Mouse (Mus musculus): ENCODE measurements around the gene Ist1. TPM values are rescaled to one million over a fixed set of nuclear protein-coding genes. Genes with fewer than 3 reads are reported as not detected.

Gene Ist1
- polyA plus RNA-seq, 1 experiment from 2014 or later = 206 TPM

DNA sequence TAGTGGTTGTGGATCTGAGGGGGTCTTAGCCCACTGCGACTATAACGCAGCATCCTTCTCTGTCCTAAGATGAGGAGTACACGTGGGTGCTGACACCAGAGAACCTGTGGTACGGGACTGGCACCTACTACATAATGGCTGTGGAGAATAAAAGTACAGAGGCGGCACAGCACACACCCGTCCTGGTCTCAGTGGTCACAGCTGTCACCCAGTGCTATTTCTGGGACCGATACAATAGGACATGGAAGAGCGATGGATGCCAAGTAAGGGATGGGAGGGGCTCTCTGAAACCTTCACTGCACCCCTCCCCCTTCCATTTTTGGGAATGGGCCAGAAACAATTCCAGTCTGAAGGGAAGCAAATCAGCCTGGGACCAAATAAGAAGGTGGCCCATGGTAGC lies 57.9 kb downstream of the Ist1 start:
- ATAC-seq (ENCODE audit: insufficient read depth, low FRiP score, low TSS enrichment) (no peak), DNase-seq (ENCODE audit: low spot score) (no peak)
- H3K9ac ChIP-seq (ENCODE audit: low read length) = no peak overlapping the region
- H3K4me1 ChIP-seq (ENCODE audit: control insufficient read depth, insufficient read depth, low read length) = no peaks in the 10 kb centered on the region
- H3K4me2 ChIP-seq (ENCODE audit: low read depth) = no peak overlapping the region
- H3K4me3 ChIP-seq (ENCODE audit: low read depth, low read length) = no peak overlapping the region
- no peaks in the 10 kb centered on the region for H3K27me3 ChIP-seq (ENCODE audit: control insufficient read depth, insufficient read depth, low read length)
- H3K27ac ChIP-seq (ENCODE audit: low read depth, low read length) = no peak overlapping the region
- H3K36me3 ChIP-seq (ENCODE audit: control insufficient read depth, insufficient read depth, low read length) = no peaks in the 10 kb centered on the region
- 91% methylated on average over 8 of the region's 8 CpGs for WGBS
- no peaks in the 10 kb centered on the region for H3K9me3 ChIP-seq (ENCODE audit: control insufficient read depth, low read length)

DNA sequence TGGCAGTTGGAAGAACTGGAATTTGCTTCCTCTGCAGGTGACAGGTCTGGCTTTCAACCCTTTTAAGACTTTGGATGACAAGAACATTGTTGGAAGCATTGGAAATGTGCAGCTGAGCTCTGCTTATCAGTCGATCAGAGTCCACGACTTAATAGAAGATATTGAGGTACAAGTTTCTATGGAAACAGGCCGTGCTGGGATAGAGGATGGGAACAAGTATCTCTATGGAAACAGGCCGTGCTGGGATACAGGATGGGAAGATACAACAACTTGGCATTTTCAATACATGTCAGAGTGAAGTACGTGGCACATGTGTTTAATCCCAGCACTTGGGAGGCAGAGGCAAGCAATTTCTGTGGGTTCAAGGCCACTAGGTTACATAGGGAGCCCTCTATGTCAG lies 60.6 kb downstream of the Ist1 start:
- H3K4me2 ChIP-seq (ENCODE audit: low read depth) = no peak overlapping the region
- H3K27me3 ChIP-seq (ENCODE audit: control insufficient read depth, insufficient read depth, low read length) = no peaks in the 10 kb centered on the region
- H3K4me3 ChIP-seq (ENCODE audit: low read depth, low read length) = no peak overlapping the region
- DNase-seq (ENCODE audit: low spot score) (no peak), ATAC-seq (ENCODE audit: insufficient read depth, low FRiP score, low TSS enrichment) (no peak)
- H3K9me3 ChIP-seq (ENCODE audit: control insufficient read depth, low read length) = no peaks in the 10 kb centered on the region
- H3K27ac ChIP-seq (ENCODE audit: low read depth, low read length) = no peak overlapping the region
- H3K36me3 ChIP-seq (ENCODE audit: control insufficient read depth, insufficient read depth, low read length) = no peaks in the 10 kb centered on the region
- 83% methylated on average over 5 of the region's 5 CpGs for WGBS
- H3K9ac ChIP-seq (ENCODE audit: low read length) = no peak overlapping the region
- no peaks in the 10 kb centered on the region for H3K4me1 ChIP-seq (ENCODE audit: control insufficient read depth, insufficient read depth, low read length)

DNA sequence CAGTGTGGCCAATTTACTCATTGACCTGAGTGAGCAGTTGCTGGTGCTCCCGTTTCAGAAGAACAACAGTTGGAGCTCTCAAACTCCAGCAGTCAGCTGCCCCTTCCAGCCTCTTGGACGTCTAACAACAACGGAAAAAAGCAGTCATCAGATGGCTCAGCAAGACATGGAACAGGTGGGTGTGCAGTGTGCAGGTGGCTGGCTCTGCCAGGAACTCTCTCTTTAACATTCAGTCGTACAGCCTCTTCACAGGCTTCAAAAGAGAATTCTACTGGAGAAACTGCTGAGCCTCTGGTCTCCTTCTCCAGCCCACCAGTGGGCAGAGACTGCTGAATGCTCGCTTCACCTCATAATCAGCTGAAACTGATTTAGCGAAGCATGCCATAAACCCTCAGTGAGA lies 64.4 kb downstream of the Ist1 start:
- Histone ChIP-seq H3K4me2 (ENCODE audit: low read depth) (no peak overlapping the region), H3K4me3 (ENCODE audit: low read depth, low read length) (no peak overlapping the region), H3K9ac (ENCODE audit: low read length) (no peak overlapping the region), H3K36me3 (ENCODE audit: control insufficient read depth, insufficient read depth, low read length) (no peaks in the 10 kb centered on the region), H3K27me3 (ENCODE audit: control insufficient read depth, insufficient read depth, low read length) (no peaks in the 10 kb centered on the region), H3K4me1 (ENCODE audit: control insufficient read depth, insufficient read depth, low read length) (no peaks in the 10 kb centered on the region), H3K27ac (ENCODE audit: low read depth, low read length) (no peak overlapping the region), H3K9me3 (ENCODE audit: control insufficient read depth, low read length) (no peaks in the 10 kb centered on the region)
- no peak for ATAC-seq (ENCODE audit: insufficient read depth, low FRiP score, low TSS enrichment)
- WGBS = 77% methylated on average over 6 of the region's 6 CpGs
- no peak for DNase-seq (ENCODE audit: low spot score)

Other genes starting within 250 kb of the Ist1 start
- gene Pmfbp1, start 199.2 kb downstream of the Ist1 start, polyA plus RNA-seq (2014; fragmentation: Nextera tagmentation; extraction: Ambion mirVana) = 1.1 and 2.1 TPM in 2 replicates
- gene Dhx38, start 127.4 kb downstream of the Ist1 start, polyA plus RNA-seq (2014; fragmentation: Nextera tagmentation; extraction: Ambion mirVana) = 25.0 and 27.1 TPM in 2 replicates
- 32.2 and 33.1 TPM in 2 replicates for gene Txnl4b, start 127.4 kb downstream of the Ist1 start, polyA plus RNA-seq (2014; fragmentation: Nextera tagmentation; extraction: Ambion mirVana)
- gene Hp, start 114.1 kb downstream of the Ist1 start, polyA plus RNA-seq (2014; fragmentation: Nextera tagmentation; extraction: Ambion mirVana) = 0.92 and 1.3 TPM in 2 replicates
- gene Dhodh, start 84.6 kb downstream of the Ist1 start, polyA plus RNA-seq (2014; fragmentation: Nextera tagmentation; extraction: Ambion mirVana) = 40.1 and 45.9 TPM in 2 replicates
- gene Pkd1l3, start 78.7 kb downstream of the Ist1 start, polyA plus RNA-seq (2014; fragmentation: Nextera tagmentation; extraction: Ambion mirVana) = 0.18 TPM in 1 of 2 replicates, not detected in the other
- 52.3 and 55.9 TPM in 2 replicates for gene Zfp821, start 12.3 kb upstream of the Ist1 start, polyA plus RNA-seq (2014; fragmentation: Nextera tagmentation; extraction: Ambion mirVana)
- gene Atxn1l, start 44.5 kb upstream of the Ist1 start, polyA plus RNA-seq (2014; fragmentation: Nextera tagmentation; extraction: Ambion mirVana) = 7.5 and 7.8 TPM in 2 replicates
- gene Ap1g1, start 85.3 kb upstream of the Ist1 start, polyA plus RNA-seq (2014; fragmentation: Nextera tagmentation; extraction: Ambion mirVana) = 44.1 and 52.1 TPM in 2 replicates
- 2.5 and 3.4 TPM in 2 replicates for gene Phlpp2, start 175.3 kb upstream of the Ist1 start, polyA plus RNA-seq (2014; fragmentation: Nextera tagmentation; extraction: Ambion mirVana)

Data from neural tube, embryonic 11.5 days (tissue).